Mouse (Mus musculus) kidney, embryonic 15.5 days (tissue): ENCODE results near the gene Lsm14b. TPM values are rescaled to one million over a fixed set of nuclear protein-coding genes. Genes with fewer than 3 reads are reported as not detected.

Experiments used
- ATAC-seq: fragments of 200-750 bp; cut with Nextera tagmentation; replicated peaks from 2 replicates; pipeline ENCODE4 v1.8.0; 2017; ENCODE audit warnings: moderate TSS enrichment; ENCODE audit not compliant: low FRiP score
- H3K27ac ChIP-seq: fragments of 300-500 bp; sonication (generic); 2 replicates; pipeline ENCODE4 v1.5.1; 2015; ENCODE audit warnings: mild to moderate bottlenecking, inconsistent platforms
- H3K27me3 ChIP-seq: fragments of 300-500 bp; sonication (generic); 2 replicates; pipeline ENCODE4 v1.6.1; 2015; ENCODE audit warnings: inconsistent platforms
- H3K36me3 ChIP-seq: fragments of 300-500 bp; sonication (generic); 2 replicates; pipeline ENCODE4 v1.6.1; 2015; ENCODE audit warnings: inconsistent platforms
- H3K4me1 ChIP-seq: fragments of 300-500 bp; sonication (generic); 2 replicates; pipeline ENCODE4 v1.6.1; 2015; ENCODE audit warnings: inconsistent platforms
- H3K4me2 ChIP-seq: fragments of 300-500 bp; sonication (generic); 2 replicates; pipeline ENCODE4 v1.6.1; 2015; ENCODE audit warnings: moderate library complexity, mild to moderate bottlenecking, inconsistent platforms
- H3K4me3 ChIP-seq: fragments of 300-500 bp; sonication (generic); replicated peaks from 2 replicates; pipeline ENCODE4 v1.5.1; 2015; ENCODE audit warnings: mild to moderate bottlenecking, inconsistent platforms
- H3K9ac ChIP-seq: fragments of 300-500 bp; sonication (generic); 2 replicates; pipeline ENCODE4 v1.6.1; 2015; ENCODE audit warnings: mild to moderate bottlenecking, inconsistent platforms
- H3K9me3 ChIP-seq: fragments of 300-500 bp; sonication (generic); replicated peaks from 2 replicates; pipeline ENCODE4 v1.6.1; 2016; ENCODE audit warnings: inconsistent platforms
- WGBS: fragments of 180-500 bp; shearing (Covaris S2); methylation state at CpG from one replicate; pipeline ENCODE4 v1.1.7; 2015; ENCODE audit warnings: mixed read lengths; 5-methylcytosine and 5-hydroxymethylcytosine counted together
- polyA plus RNA-seq: library from polyadenylated mRNA; unstranded; fragments of >200 nt; fragmentation: Nextera tagmentation; extraction: Ambion mirVana; gene quantifications from 2 replicates; pipeline ENCODE4 v1.2.1, GENCODE M21; 2015

Lsm14b gene
- polyA plus RNA-seq, 1 experiment from 2014 or later: 9.5 TPM

- H3K4me2 ChIP-seq: no peak overlapping the region
- peaks cover 44% of the 10 kb centered on the region for H3K27me3 ChIP-seq
- no peak overlapping the region for H3K4me3 ChIP-seq
- ATAC-seq: no peak
- no peak overlapping the region for H3K27ac ChIP-seq
- WGBS: 80% methylated on average over 8 of the region's 8 CpGs
- H3K4me1 ChIP-seq: peaks cover 35% of the 10 kb centered on the region
- H3K9me3 ChIP-seq: no peaks in the 10 kb centered on the region
- H3K36me3 ChIP-seq: no peaks in the 10 kb centered on the region
- no peak overlapping the region for H3K9ac ChIP-seq
Measured at GRCm38 (mm10) chr2:180020919-180021318, 3.9 kb upstream of the Lsm14b start.

- Histone ChIP-seq H3K27me3 (peaks cover 44% of the 10 kb centered on the region), H3K4me3 (no peak overlapping the region), H3K9me3 (no peaks in the 10 kb centered on the region), H3K9ac (no peak overlapping the region), H3K4me2 (no peak overlapping the region), H3K36me3 (peaks cover 3% of the 10 kb centered on the region), H3K27ac (no peak overlapping the region), H3K4me1 (peaks cover 42% of the 10 kb centered on the region)
- no peak for ATAC-seq
- WGBS: 49% methylated on average over 6 of the region's 6 CpGs
Measured at GRCm38 (mm10) chr2:180022751-180023150, 2.0 kb upstream of the Lsm14b start.

- ATAC-seq: peak; percentile 15
- H3K9me3 ChIP-seq: no peaks in the 10 kb centered on the region
- H3K4me2 ChIP-seq: peak overlapping the region; percentile 96
- peaks cover 34% of the 10 kb centered on the region for H3K4me1 ChIP-seq
- H3K4me3 ChIP-seq: peak overlapping the region; percentile 90
- H3K9ac ChIP-seq: peak overlapping the region; percentile 79
- H3K27ac ChIP-seq: peak overlapping the region; percentile 91
- peaks cover 31% of the 10 kb centered on the region for H3K27me3 ChIP-seq
- peaks cover 29% of the 10 kb centered on the region for H3K36me3 ChIP-seq
- under 1% methylated on average over 81 of the region's 84 CpGs for WGBS
Measured at GRCm38 (mm10) chr2:180025135-180025860, 511 bp downstream of the Lsm14b start.

- no peak for ATAC-seq
Measured at GRCm38 (mm10) chr2:180025861-180026200, 1.0 kb downstream of the Lsm14b start.

GRCm38 (mm10) chr2:180027768-180028167, 3.0 kb downstream of the Lsm14b start:
- Histone ChIP-seq H3K4me2 (peak overlapping the region; percentile 96), H3K9ac (no peak overlapping the region), H3K4me1 (peaks cover 39% of the 10 kb centered on the region), H3K9me3 (no peaks in the 10 kb centered on the region), H3K27me3 (peaks cover 8% of the 10 kb centered on the region; the same call in 1 of the 2 replicates), H3K36me3 (peaks cover 53% of the 10 kb centered on the region), H3K4me3 (peak overlapping the region; percentile 90; the same call in 1 of the 2 replicates), H3K27ac (no peak overlapping the region)
- no peak for ATAC-seq
- 60% methylated on average over 9 of the region's 9 CpGs for WGBS

More at GRCm38 (mm10) chr2:180025861-180026200, 1.0 kb downstream of the Lsm14b start:
- Histone ChIP-seq H3K4me3 (peak overlapping the region; percentile 90), H3K36me3 (peaks cover 34% of the 10 kb centered on the region), H3K27ac (0 out of 2 replicates have a peak overlapping the region, but pooled peaks have one; percentile 91), H3K9me3 (no peaks in the 10 kb centered on the region), H3K27me3 (peaks cover 27% of the 10 kb centered on the region), H3K9ac (peak overlapping the region; percentile 79), H3K4me2 (peak overlapping the region; percentile 96), H3K4me1 (peaks cover 35% of the 10 kb centered on the region)
- WGBS: 6% methylated on average over 6 of the region's 6 CpGs

GRCm38 (mm10) chr2:180031270-180031669, 6.5 kb downstream of the Lsm14b start:
- Histone ChIP-seq H3K27me3 (no peaks in the 10 kb centered on the region), H3K27ac (0 out of 2 replicates have a peak overlapping the region, but pooled peaks have one; percentile 11), H3K4me2 (no peak overlapping the region), H3K4me1 (peaks cover 31% of the 10 kb centered on the region), H3K9me3 (no peaks in the 10 kb centered on the region), H3K36me3 (peaks cover 88% of the 10 kb centered on the region), H3K4me3 (no peak overlapping the region), H3K9ac (no peak overlapping the region)
- WGBS: 75% methylated on average over 6 of the region's 6 CpGs
- no peak for ATAC-seq

GRCm38 (mm10) chr2:180032925-180033324, 8.1 kb downstream of the Lsm14b start:
- H3K4me2 ChIP-seq: no peak overlapping the region
- H3K27me3 ChIP-seq: no peaks in the 10 kb centered on the region
- no peaks in the 10 kb centered on the region for H3K9me3 ChIP-seq
- peaks cover 100% of the 10 kb centered on the region for H3K36me3 ChIP-seq
- 76% methylated on average over 3 of the region's 3 CpGs for WGBS
- H3K4me3 ChIP-seq: no peak overlapping the region
- no peak for ATAC-seq
- H3K9ac ChIP-seq: no peak overlapping the region
- H3K4me1 ChIP-seq: peaks cover 15% of the 10 kb centered on the region
- H3K27ac ChIP-seq: 0 out of 2 replicates have a peak overlapping the region, but pooled peaks have one; percentile 13

- Histone ChIP-seq H3K36me3 (peaks cover 100% of the 10 kb centered on the region), H3K27ac (peak overlapping the region; percentile 37; the same call in 1 of the 2 replicates), H3K4me3 (no peak overlapping the region), H3K9ac (no peak overlapping the region), H3K4me2 (no peak overlapping the region), H3K27me3 (no peaks in the 10 kb centered on the region), H3K4me1 (peaks cover 9% of the 10 kb centered on the region), H3K9me3 (no peaks in the 10 kb centered on the region)
- 49% methylated on average over 3 of the region's 3 CpGs for WGBS
- ATAC-seq: no peak
Measured at GRCm38 (mm10) chr2:180033956-180034355, 9.2 kb downstream of the Lsm14b start.

GRCm38 (mm10) chr2:180034753-180035152, 10.0 kb downstream of the Lsm14b start:
- no peak overlapping the region for H3K27ac ChIP-seq
- H3K4me1 ChIP-seq: peaks cover 12% of the 10 kb centered on the region
- WGBS: 61% methylated on average over 5 of the region's 5 CpGs
- H3K36me3 ChIP-seq: peaks cover 100% of the 10 kb centered on the region
- no peaks in the 10 kb centered on the region for H3K27me3 ChIP-seq
- no peak for ATAC-seq
- no peak overlapping the region for H3K4me3 ChIP-seq
- H3K4me2 ChIP-seq: no peak overlapping the region
- no peak overlapping the region for H3K9ac ChIP-seq
- no peaks in the 10 kb centered on the region for H3K9me3 ChIP-seq

GRCm38 (mm10) chr2:180040406-180040805, 15.6 kb downstream of the Lsm14b start:
- no peak for ATAC-seq
- whole genome bisulfite sequencing: 27% methylated on average over 6 of the region's 6 CpGs
- H3K9me3 ChIP-seq: no peaks in the 10 kb centered on the region
- H3K27ac ChIP-seq: 0 out of 2 replicates have a peak overlapping the region, but pooled peaks have one; percentile 10
- peak overlapping the region; percentile 99 for H3K4me3 ChIP-seq
- peaks cover 44% of the 10 kb centered on the region for H3K36me3 ChIP-seq
- H3K27me3 ChIP-seq: no peaks in the 10 kb centered on the region
- peak overlapping the region; percentile 93 for H3K4me2 ChIP-seq
- H3K4me1 ChIP-seq: peaks cover 41% of the 10 kb centered on the region
- H3K9ac ChIP-seq: peak overlapping the region; percentile 2; the same call in 1 of the 2 replicates

- peak; percentile 49 for ATAC-seq
Measured at GRCm38 (mm10) chr2:180041577-180042255, 16.9 kb downstream of the Lsm14b start.

GRCm38 (mm10) chr2:180042256-180042857, 17.6 kb downstream of the Lsm14b start, which contains the start of the genes Psma7 and Ss18l1:
TSS of gene Psma7 (minus strand) at chr2:180042433.
TSS of gene Ss18l1 (plus strand) at chr2:180042509.
- WGBS: 0% methylated on average over 78 of the region's 78 CpGs
- H3K4me3 ChIP-seq: peak within 1 kb of the TSS; percentile 99
- no peaks in the 10 kb centered on the region for H3K9me3 ChIP-seq
- H3K4me2 ChIP-seq: peak within 1 kb of the TSS; percentile 93
- H3K36me3 ChIP-seq: peaks cover 31% of the 10 kb centered on the region
- peaks cover 41% of the 10 kb centered on the region for H3K4me1 ChIP-seq
- H3K27me3 ChIP-seq: no peaks in the 10 kb centered on the region
- peak within 1 kb of the TSS; percentile 84 for H3K9ac ChIP-seq
- peak; percentile 94 for ATAC-seq
- peak within 1 kb of the TSS; percentile 97 for H3K27ac ChIP-seq

More at GRCm38 (mm10) chr2:180041577-180042255, 16.9 kb downstream of the Lsm14b start:
- H3K4me2 ChIP-seq: peak overlapping the region; percentile 93
- no peaks in the 10 kb centered on the region for H3K27me3 ChIP-seq
- under 1% methylated on average over 66 of the region's 66 CpGs for WGBS
- H3K4me1 ChIP-seq: peaks cover 41% of the 10 kb centered on the region
- H3K9me3 ChIP-seq: no peaks in the 10 kb centered on the region
- peak overlapping the region; percentile 97 for H3K27ac ChIP-seq
- peak overlapping the region; percentile 99 for H3K4me3 ChIP-seq
- peak overlapping the region; percentile 84 for H3K9ac ChIP-seq
- peaks cover 36% of the 10 kb centered on the region for H3K36me3 ChIP-seq
